Mouse (Mus musculus) myocyte (in vitro differentiated cells): ENCODE data around the gene Padi6.

ENCODE experiments used
- CEBPB ChIP-seq: IDR thresholded peaks from 2 replicates; pipeline ENCODE4 v1.6.1; 2011; ENCODE audit warnings: mild to moderate bottlenecking, moderate library complexity; ENCODE audit not compliant: poor library complexity, insufficient read depth, severe bottlenecking
- MAX ChIP-seq: IDR thresholded peaks from one replicate; pipeline ENCODE4 v1.6.1; 2011; ENCODE audit warnings: low read depth, mild to moderate bottlenecking, control low read depth
- MYOD1 ChIP-seq, 3 experiments: IDR thresholded peaks; one replicate each; pipeline ENCODE4 v1.6.1; 2011; ENCODE audit warnings: control low read depth in 2 of 3, low read depth in 2 of 3, mild to moderate bottlenecking in 2 of 3, moderate library complexity in 1 of 3; ENCODE audit not compliant: insufficient read length in 2 of 3, control insufficient read depth in 1 of 3
- MYOG ChIP-seq, 3 experiments: IDR thresholded peaks; one replicate each; pipeline ENCODE4 v1.6.1; 2011; ENCODE audit warnings: control low read depth in 2 of 3, low read depth in 2 of 3, mild to moderate bottlenecking in 2 of 3; ENCODE audit not compliant: insufficient read length in 2 of 3, control insufficient read depth in 1 of 3, insufficient read depth in 1 of 3
- POLR2A ChIP-seq: IDR thresholded peaks from one replicate; pipeline ENCODE4 v1.6.1; 2011; ENCODE audit warnings: low read depth, mild to moderate bottlenecking, control low read depth, moderate library complexity; ENCODE audit not compliant: insufficient read length
- POLR2AphosphoS2 ChIP-seq: IDR thresholded peaks from one replicate; pipeline ENCODE4 v1.6.1; 2011; ENCODE audit warnings: low read depth, control low read depth; ENCODE audit not compliant: insufficient read length
- TCF12 ChIP-seq: IDR thresholded peaks from one replicate; pipeline ENCODE4 v1.6.1; 2011; ENCODE audit warnings: mild to moderate bottlenecking, control low read depth; ENCODE audit not compliant: poor library complexity, insufficient read depth, severe bottlenecking

DNA sequence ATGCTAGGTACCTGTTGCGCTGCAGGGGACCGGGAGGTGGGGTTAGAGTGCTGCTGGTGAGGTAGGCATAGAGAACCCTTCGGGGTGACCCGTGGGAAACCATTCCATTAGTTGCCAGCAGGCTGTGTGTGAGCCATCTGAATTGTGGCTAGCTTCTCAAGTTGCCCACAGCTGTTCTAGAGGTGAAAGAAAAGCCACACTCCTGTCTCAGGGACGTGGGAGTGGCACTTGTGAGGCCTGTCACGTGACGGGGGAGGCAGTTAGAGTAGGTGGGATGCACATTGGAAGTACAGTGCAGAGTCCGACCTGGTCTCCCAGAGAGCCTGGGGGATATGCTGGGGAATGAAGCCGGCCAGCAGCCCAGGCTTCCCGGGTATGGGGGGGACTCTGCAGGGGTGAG, 32.8 kb downstream of the Padi6 start:
- no peak for TF ChIP-seq CEBPB
- peak in 2 of 3 experiments; percentile 71 to 96 for TF ChIP-seq MYOG (IDR thresholded peaks at IDR 0.05; ENCODE audit: control insufficient read depth in 1 of 3, insufficient read depth in 1 of 3, insufficient read length in 2 of 3, low read depth in 2 of 3)
- TF ChIP-seq POLR2A, result no peak
- TF ChIP-seq MYOD1 (IDR thresholded peaks at IDR 0.05; ENCODE audit: control insufficient read depth in 1 of 3, insufficient read length in 2 of 3, low read depth in 2 of 3), result peak; percentile 2 to 88 (median 82)
- TF ChIP-seq POLR2AphosphoS2, result no peak
- peak; percentile 48 for TF ChIP-seq TCF12
- no peak for TF ChIP-seq MAX
